Comparison of ENCODE assay signal across 10 mouse cellular contexts in the genomic region with DNA sequence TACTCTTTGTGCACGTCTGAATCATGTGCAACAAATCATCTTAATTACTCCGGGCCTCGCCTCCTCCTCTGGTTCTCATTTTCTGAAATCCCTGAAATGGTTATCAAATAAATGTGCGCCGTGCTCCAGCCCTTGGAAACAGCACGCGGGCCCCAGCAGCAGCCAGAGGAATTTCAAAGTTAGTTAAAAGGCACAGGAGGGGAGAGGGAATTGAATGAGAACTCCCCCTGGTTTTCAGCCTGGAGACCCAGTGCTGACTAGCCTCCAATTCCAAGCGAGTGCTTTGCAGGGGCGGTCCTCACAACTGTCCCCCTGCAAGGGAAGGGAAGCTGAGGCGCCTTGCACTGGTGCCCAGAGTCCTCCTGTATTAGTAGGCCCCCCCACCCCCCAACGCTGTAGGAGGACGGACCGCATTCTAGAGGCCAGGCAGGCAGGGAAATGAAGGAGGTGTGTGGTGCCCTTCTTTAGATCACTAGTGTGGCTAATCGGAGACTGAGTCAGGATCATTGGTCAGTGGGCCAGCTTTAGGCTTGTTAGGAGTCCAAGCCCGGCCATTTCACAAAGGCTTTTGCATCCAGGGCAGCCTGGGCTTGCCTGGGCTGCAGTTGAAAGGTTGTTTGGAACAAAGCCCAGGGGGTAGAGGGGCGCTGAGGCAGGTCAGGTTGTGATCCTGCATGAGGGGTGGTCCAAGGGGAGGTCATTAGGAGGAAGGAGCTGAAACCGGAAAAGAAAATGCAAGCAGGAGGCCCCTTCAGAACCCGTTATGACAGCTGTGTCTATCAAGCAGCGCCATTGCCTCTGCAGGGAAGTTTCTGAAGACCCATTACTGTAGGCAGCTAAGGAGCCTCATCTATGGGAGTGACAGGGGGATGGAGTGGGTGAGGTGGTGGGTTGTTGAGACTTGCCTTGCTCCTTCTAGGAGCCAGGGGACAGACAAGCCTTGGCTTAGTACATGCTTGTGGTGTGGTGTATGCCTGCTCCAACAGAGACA.
DNase-seq lines count a peak whose midpoint lies in the region; ATAC-seq lines count a peak whose summit lies in the region.
"Had no signal": no experiment of that assay in that cellular context is flagged by ENCODE, and none has a peak within 500 bp of the region (broad histone marks: within the 10 kb centered on the region; RNA-seq: fewer than 3 reads in every experiment).

No protein-coding gene starts in this region.

- peak overlapping the region; percentile 13; the same call in 1 of the 2 replicates for H3K4me2 ChIP-seq in embryonic facial prominence, embryonic 11.5 days (ENCODE audit: low read depth, low read length)
- peak overlapping the region; percentile 35 for H3K4me2 ChIP-seq in hindbrain, embryonic 13.5 days
- H3K4me2 ChIP-seq in midbrain, embryonic 16.5 days (ENCODE audit: low read length) = peak overlapping the region; percentile 45

- H3K9ac ChIP-seq in embryonic facial prominence, embryonic 11.5 days (replicated peaks; ENCODE audit: low read length) = peak overlapping the region; percentile 50
- no peak overlapping the region for H3K9ac ChIP-seq in hindbrain, embryonic 13.5 days
- H3K9ac ChIP-seq in midbrain, embryonic 16.5 days (ENCODE audit: low read depth, low read length) = no peak overlapping the region

- H3K4me1 ChIP-seq in embryonic facial prominence, embryonic 11.5 days (ENCODE audit: control insufficient read depth, insufficient read depth, low read length) = peaks cover 6% of the 10 kb centered on the region
- peaks cover 15% of the 10 kb centered on the region for H3K4me1 ChIP-seq in hindbrain, embryonic 13.5 days (replicated peaks)
- peaks cover 17% of the 10 kb centered on the region for H3K4me1 ChIP-seq in midbrain, embryonic 16.5 days (ENCODE audit: control insufficient read depth, insufficient read depth, low read length)

- H3K4me3 ChIP-seq in embryonic facial prominence, embryonic 11.5 days (ENCODE audit: low read depth, low read length) = no peak overlapping the region
- peak overlapping the region; percentile 15; the same call in 1 of the 2 replicates for H3K4me3 ChIP-seq in hindbrain, embryonic 13.5 days
- H3K4me3 ChIP-seq in midbrain, embryonic 16.5 days (ENCODE audit: low read depth, low read length) = 0 out of 2 replicates have a peak overlapping the region, but pooled peaks have one; percentile 3

- 7% methylated on average over 19 of the region's 19 CpGs for WGBS in embryonic facial prominence, embryonic 11.5 days
- WGBS in hindbrain, embryonic 13.5 days = 13% methylated on average over 18 of the region's 19 CpGs
- 6% methylated on average over 19 of the region's 19 CpGs for WGBS in midbrain, embryonic 16.5 days

- peak; percentile 81 for ATAC-seq in embryonic facial prominence, embryonic 11.5 days (replicated peaks; ENCODE audit: insufficient number of reproducible peaks, low FRiP score, low TSS enrichment, low read depth)
- ATAC-seq in hindbrain, embryonic 13.5 days (ENCODE audit: low FRiP score) = peak; percentile 59
- peak; percentile 71 for ATAC-seq in midbrain, embryonic 16.5 days

- peak; percentile 25 to 54 for DNase-seq in kidney, postnatal 4 days
- no peak for DNase-seq in kidney, postnatal 25 days
- DNase-seq in embryonic facial prominence, embryonic 11.5 days (ENCODE audit: low spot score) = peak; percentile 84
- DNase-seq in urinary bladder, adult 2 months (ENCODE audit: low spot score) = no peak
- no peak for DNase-seq in spleen, postnatal 36 days (ENCODE audit: low spot score in 2 of 2)
- no peak for DNase-seq in thymus, postnatal 25 days
- DNase-seq: kidney, postnatal 10 days had no signal

- H3K9me3 ChIP-seq in embryonic facial prominence, embryonic 11.5 days (replicated peaks; ENCODE audit: control insufficient read depth, low read length) = no peaks in the 10 kb centered on the region
- no peaks in the 10 kb centered on the region for H3K9me3 ChIP-seq in hindbrain, embryonic 13.5 days
- no peaks in the 10 kb centered on the region for H3K9me3 ChIP-seq in midbrain, embryonic 16.5 days (replicated peaks; ENCODE audit: control insufficient read depth, low read length, poor library complexity, severe bottlenecking)

- no peaks in the 10 kb centered on the region for H3K27me3 ChIP-seq in embryonic facial prominence, embryonic 11.5 days (ENCODE audit: control insufficient read depth, insufficient read depth, low read length)
- H3K27me3 ChIP-seq in hindbrain, embryonic 13.5 days = no peaks in the 10 kb centered on the region
- no peaks in the 10 kb centered on the region for H3K27me3 ChIP-seq in midbrain, embryonic 16.5 days (ENCODE audit: control insufficient read depth, insufficient read depth, low read depth, low read length)

- peak overlapping the region; percentile 81 for H3K27ac ChIP-seq in embryonic facial prominence, embryonic 11.5 days (replicated peaks; ENCODE audit: low read depth, low read length)
- peak overlapping the region; percentile 55; the same call in 1 of the 2 replicates for H3K27ac ChIP-seq in hindbrain, embryonic 13.5 days
- H3K27ac ChIP-seq in midbrain, embryonic 16.5 days (ENCODE audit: low read length) = peak overlapping the region; percentile 47; the same call in 1 of the 2 replicates

- H3K36me3 ChIP-seq in embryonic facial prominence, embryonic 11.5 days (replicated peaks; ENCODE audit: control insufficient read depth, insufficient read depth, low read depth, low read length) = no peaks in the 10 kb centered on the region
- no peaks in the 10 kb centered on the region for H3K36me3 ChIP-seq in hindbrain, embryonic 13.5 days
- no peaks in the 10 kb centered on the region for H3K36me3 ChIP-seq in midbrain, embryonic 16.5 days (ENCODE audit: control insufficient read depth, insufficient read depth, low read length)
- H3K36me3 ChIP-seq: G1E had no signal

Comparison
In these comparisons a context has a peak if more than half of its experiments do, and no peak if none do; other contexts are left out.
1. DNase-seq: peak in kidney, postnatal 4 days (2 of 2) and embryonic facial prominence, embryonic 11.5 days (single experiment); none in kidney, postnatal 25 days (0 of 2), urinary bladder, adult 2 months (single experiment), spleen, postnatal 36 days (0 of 2) and thymus, postnatal 25 days (single experiment).
2. Peak in every context shown above with its lines, with median percentiles within 50 percentile points of each other: ATAC-seq, H3K27ac ChIP-seq and H3K4me2 ChIP-seq.